Mouse (Mus musculus) small intestine, adult 2 months (tissue): ENCODE results near the gene 4921524J17Rik. TPM values are rescaled to one million over a fixed set of nuclear protein-coding genes. Genes with fewer than 3 reads are reported as not detected.

Source experiments
- H3K27ac ChIP-seq: fragments of 200-500 bp; 2 replicates; pipeline ENCODE4 v1.5.1; 2012; ENCODE audit warnings: low read depth, low read length, control low read depth, inconsistent platforms; ENCODE audit not compliant: insufficient read depth
- H3K27me3 ChIP-seq: fragments of 200-500 bp; 2 replicates; pipeline ENCODE4 v1.6.1; 2012; ENCODE audit warnings: mild to moderate bottlenecking, moderate library complexity, low read length, inconsistent platforms; ENCODE audit not compliant: control insufficient read depth, insufficient read depth
- H3K36me3 ChIP-seq: fragments of 200-500 bp; 2 replicates; pipeline ENCODE4 v1.6.1; 2012; ENCODE audit warnings: mild to moderate bottlenecking, low read length, control low read depth, inconsistent platforms; ENCODE audit not compliant: control insufficient read depth, insufficient read depth
- H3K4me1 ChIP-seq: fragments of 200-500 bp; 2 replicates; pipeline ENCODE4 v1.6.1; 2012; ENCODE audit warnings: low read length, inconsistent platforms, mixed read lengths; ENCODE audit not compliant: control insufficient read depth, insufficient read depth, insufficient read length
- H3K4me3 ChIP-seq: fragments of 200-500 bp; 2 replicates; pipeline ENCODE4 v1.5.1; 2012; ENCODE audit warnings: low read depth, mild to moderate bottlenecking, control low read depth, inconsistent platforms, low read length, moderate library complexity
- CTCF ChIP-seq: fragments of 200-500 bp; IDR thresholded peaks from 2 replicates; pipeline ENCODE4 v1.5.1; 2012; ENCODE audit warnings: low read depth, mild to moderate bottlenecking, control low read depth, inconsistent platforms, low read length, moderate library complexity, mixed read lengths; ENCODE audit not compliant: insufficient replicate concordance, insufficient read length; ENCODE audit errors: extremely low read depth
- POLR2A ChIP-seq: fragments of 200-500 bp; IDR thresholded peaks from 2 replicates; pipeline ENCODE4 v1.6.1; 2012; ENCODE audit warnings: low read depth, mild to moderate bottlenecking, control low read depth, inconsistent platforms, low read length, moderate library complexity
- WGBS: fragments of 180-500 bp; shearing (Covaris S2); methylation state at CpG from one replicate; pipeline ENCODE4 v1.1.7; 2018; 5-methylcytosine and 5-hydroxymethylcytosine counted together
- polyA plus RNA-seq: library from polyadenylated mRNA; depleted of rRNA; stranded (reverse); fragments of >200 nt; gene quantifications from 2 replicates; pipeline ENCODE4 v1.2.3, GENCODE M21; 2012

4921524J17Rik gene
- polyA plus RNA-seq, 1 experiment = 1.3 TPM

DNA sequence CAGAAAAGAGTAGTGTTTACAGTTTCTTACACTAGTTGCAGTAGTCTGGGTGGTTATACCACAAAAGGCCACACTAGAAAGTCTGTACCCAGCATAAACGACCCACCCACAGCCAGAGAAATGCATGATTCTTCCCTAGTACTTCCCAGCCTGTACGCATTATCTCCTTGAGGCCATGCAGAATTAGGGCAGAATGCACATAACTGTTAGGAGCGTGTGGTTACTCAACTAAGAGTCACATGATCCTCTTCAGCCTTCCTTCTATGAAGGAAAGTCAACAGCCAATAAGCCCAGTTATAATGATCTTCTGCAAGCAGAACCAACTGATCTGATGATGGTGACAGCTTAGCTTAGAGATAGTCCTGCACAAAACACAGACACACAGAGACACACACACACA, 26.9 kb upstream of the 4921524J17Rik start:
- H3K36me3 ChIP-seq = no peaks in the 10 kb centered on the region
- H3K27me3 ChIP-seq = no peaks in the 10 kb centered on the region
- H3K4me1 ChIP-seq = peaks cover 4% of the 10 kb centered on the region; the same call in 1 of the 2 replicates
- no peak overlapping the region for H3K4me3 ChIP-seq
- no peak overlapping the region for H3K27ac ChIP-seq
- no peak for TF ChIP-seq CTCF
- no peak for TF ChIP-seq POLR2A
- 63% methylated on average over 3 of the region's 3 CpGs for WGBS

- no peaks in the 10 kb centered on the region for H3K36me3 ChIP-seq
- no peak overlapping the region for H3K27ac ChIP-seq
- H3K4me3 ChIP-seq = no peak overlapping the region
- no peaks in the 10 kb centered on the region for H3K27me3 ChIP-seq
- TF ChIP-seq CTCF = peak; percentile 84; the same call in 1 of the 2 replicates
- no peak for TF ChIP-seq POLR2A
- 11% methylated on average over 14 of the region's 14 CpGs for WGBS
- H3K4me1 ChIP-seq = no peaks in the 10 kb centered on the region
Observed at GRCm38 (mm10) chr8:85456536-85456935, 23.9 kb upstream of the 4921524J17Rik start.

- Histone ChIP-seq H3K27ac (no peak overlapping the region), H3K36me3 (no peaks in the 10 kb centered on the region)
- TF ChIP-seq CTCF = no peak
- TF ChIP-seq POLR2A = no peak
Observed at GRCm38 (mm10) chr8:85454750-85455149, 22.1 kb upstream of the 4921524J17Rik start.

DNA sequence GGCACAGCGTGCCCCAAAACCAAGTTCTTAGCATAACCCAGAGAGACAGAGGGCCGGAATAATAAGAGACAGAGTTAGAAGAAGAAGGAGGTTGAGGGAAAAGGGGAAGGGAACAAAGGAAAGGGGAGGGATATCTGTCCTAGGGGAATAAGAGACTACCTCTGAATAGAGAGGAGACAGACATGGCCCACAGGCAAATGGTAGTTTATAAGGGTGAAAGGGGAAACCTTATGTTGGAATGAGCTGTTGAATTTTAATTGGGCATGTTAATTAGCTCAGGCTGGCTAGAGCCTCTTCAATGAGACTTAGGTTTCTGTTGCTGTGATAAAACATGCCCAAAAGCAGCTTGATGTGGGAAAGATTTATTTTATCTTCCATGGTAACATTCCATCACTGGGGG, 20.6 kb upstream of the 4921524J17Rik start:
- Histone ChIP-seq H3K36me3 (no peaks in the 10 kb centered on the region), H3K27me3 (no peaks in the 10 kb centered on the region), H3K27ac (no peak overlapping the region), H3K4me3 (no peak overlapping the region), H3K4me1 (no peaks in the 10 kb centered on the region)
- WGBS = 92% methylated on average over 2 of the region's 2 CpGs
- TF ChIP-seq CTCF (no peak), POLR2A (no peak)

More at GRCm38 (mm10) chr8:85454750-85455149, 22.1 kb upstream of the 4921524J17Rik start:
- Histone ChIP-seq H3K4me3 (no peak overlapping the region), H3K27me3 (no peaks in the 10 kb centered on the region), H3K4me1 (no peaks in the 10 kb centered on the region)
- WGBS = 37% methylated on average over 8 of the region's 8 CpGs

DNA sequence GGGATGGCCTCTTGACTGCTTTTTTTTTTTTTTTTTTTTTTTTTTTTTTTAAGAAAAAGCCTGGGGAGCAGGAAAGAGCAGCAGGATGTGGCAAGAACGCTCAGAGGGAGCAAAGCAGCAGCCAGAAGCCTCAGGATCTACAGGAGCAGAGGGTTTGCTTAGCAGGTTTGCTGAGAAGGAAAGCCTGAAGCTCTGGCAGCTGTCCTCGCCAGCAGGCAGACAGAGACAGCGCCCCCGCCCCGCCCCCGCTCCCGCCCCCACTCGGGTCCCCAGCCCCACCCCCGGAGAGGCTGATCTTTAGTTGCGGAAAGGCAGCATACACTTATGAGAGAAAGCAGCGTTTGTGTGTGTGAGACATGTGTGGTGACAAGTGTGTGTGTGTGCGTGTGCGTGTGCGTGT, 19.7 kb upstream of the 4921524J17Rik start:
- no peaks in the 10 kb centered on the region for H3K36me3 ChIP-seq
- TF ChIP-seq CTCF = no peak
- no peak overlapping the region for H3K4me3 ChIP-seq
- H3K27me3 ChIP-seq = no peaks in the 10 kb centered on the region
- H3K27ac ChIP-seq = no peak overlapping the region
- WGBS = 21% methylated on average over 14 of the region's 14 CpGs
- no peaks in the 10 kb centered on the region for H3K4me1 ChIP-seq

- Histone ChIP-seq H3K36me3 (no peaks in the 10 kb centered on the region), H3K27ac (no peak overlapping the region), H3K4me1 (no peaks in the 10 kb centered on the region), H3K27me3 (no peaks in the 10 kb centered on the region), H3K4me3 (no peak overlapping the region)
- TF ChIP-seq CTCF (no peak), POLR2A (no peak)
- WGBS = 79% methylated on average over 3 of the region's 3 CpGs
Observed at GRCm38 (mm10) chr8:85450335-85450734, 17.7 kb upstream of the 4921524J17Rik start.

DNA sequence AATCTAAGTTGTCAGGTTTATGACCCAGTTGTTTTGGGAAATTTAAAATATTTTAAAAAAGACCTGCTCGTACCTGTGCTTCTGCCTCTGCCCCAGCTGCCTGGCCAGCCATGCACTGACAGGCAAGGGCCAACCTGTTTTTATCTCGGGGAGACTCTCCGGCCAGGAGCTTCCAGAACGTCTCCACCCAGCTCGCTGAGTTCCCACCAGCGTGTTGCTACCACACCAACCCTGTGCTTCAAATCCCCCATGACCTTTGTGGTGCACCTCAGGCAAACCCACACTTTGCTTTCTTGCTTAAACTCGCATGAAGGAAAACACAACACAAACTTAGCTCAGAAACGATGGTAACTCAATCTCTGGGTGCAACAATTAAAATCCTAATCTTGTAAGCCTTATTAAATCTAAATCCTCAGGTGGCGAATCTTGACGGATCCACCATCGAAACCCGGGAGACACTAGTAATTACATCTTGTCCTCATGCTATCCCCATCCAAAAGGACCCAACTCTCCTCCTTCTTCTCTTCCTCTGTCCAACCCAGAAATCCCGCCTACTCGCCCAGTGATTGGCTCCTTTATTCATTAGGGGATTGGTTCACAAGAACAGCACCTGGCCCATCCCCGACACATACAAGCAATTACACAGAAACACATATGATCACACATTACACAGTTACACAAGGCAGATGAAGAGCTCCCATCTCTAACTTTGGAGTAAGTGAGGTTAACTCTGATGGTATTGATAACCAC, 13.5 kb upstream of the 4921524J17Rik start:
- H3K36me3 ChIP-seq = no peaks in the 10 kb centered on the region
- TF ChIP-seq CTCF = no peak
- no peak for TF ChIP-seq POLR2A
- 83% methylated on average over 15 of the region's 15 CpGs for WGBS
- no peaks in the 10 kb centered on the region for H3K4me1 ChIP-seq
- H3K27ac ChIP-seq = no peak overlapping the region
- H3K4me3 ChIP-seq = no peak overlapping the region
- no peaks in the 10 kb centered on the region for H3K27me3 ChIP-seq
